Mouse (Mus musculus) embryonic facial prominence, embryonic 14.5 days (tissue): ENCODE results near the gene Ppm1m. TPM values are rescaled to one million over a fixed set of nuclear protein-coding genes. Genes with fewer than 3 reads are reported as not detected.
A peak's percentile ranks its signal among the peaks of the same experiment; 100 is the strongest.

Experiments used
- ATAC-seq: fragments of 200-750 bp; cut with Nextera tagmentation; 2 replicates; pipeline ENCODE4 v1.8.0; 2017; ENCODE audit warnings: low read depth, moderate number of reproducible peaks, moderate TSS enrichment
- DNase-seq: peaks from one replicate; pipeline ENCODE4 v3.0.0-alpha.2; 2015; ENCODE audit warnings: low spot score
- H3K27ac ChIP-seq: fragments of 300-500 bp; sonication (generic); replicated peaks from 2 replicates; pipeline ENCODE4 v1.5.1; 2014; ENCODE audit warnings: low read depth, mild to moderate bottlenecking, low read length, moderate library complexity
- H3K27me3 ChIP-seq: fragments of 300-500 bp; sonication (generic); replicated peaks from 2 replicates; pipeline ENCODE4 v1.6.1; 2014; ENCODE audit warnings: low read length; ENCODE audit not compliant: control insufficient read depth, insufficient read depth
- H3K36me3 ChIP-seq: fragments of 300-500 bp; sonication (generic); 2 replicates; pipeline ENCODE4 v1.6.1; 2014; ENCODE audit warnings: low read length, mixed read lengths; ENCODE audit not compliant: control insufficient read depth, insufficient read depth
- H3K4me1 ChIP-seq: fragments of 300-500 bp; sonication (generic); 2 replicates; pipeline ENCODE4 v1.6.1; 2014; ENCODE audit warnings: antibody characterized with exemption, low read length; ENCODE audit not compliant: control insufficient read depth, insufficient read depth
- H3K4me2 ChIP-seq: fragments of 300-500 bp; sonication (generic); 2 replicates; pipeline ENCODE4 v1.6.1; 2014; ENCODE audit warnings: low read depth, mild to moderate bottlenecking, low read length, moderate library complexity, mixed read lengths
- H3K4me3 ChIP-seq: fragments of 300-500 bp; sonication (generic); 2 replicates; pipeline ENCODE4 v1.5.1; 2014; ENCODE audit warnings: low read depth, mild to moderate bottlenecking, low read length
- H3K9ac ChIP-seq: fragments of 300-500 bp; sonication (generic); 2 replicates; pipeline ENCODE4 v1.6.1; 2014; ENCODE audit warnings: low read depth, mild to moderate bottlenecking, low read length, moderate library complexity, mixed read lengths
- H3K9me3 ChIP-seq: fragments of 300-500 bp; sonication (generic); 2 replicates; pipeline ENCODE4 v1.6.1; 2016; ENCODE audit warnings: low read length; ENCODE audit not compliant: control insufficient read depth
- whole genome bisulfite sequencing: fragments of 180-500 bp; shearing (Covaris S2); extraction: QIAGEN DNeasy Blood & Tissue Kit; methylation state at CpG from one replicate; pipeline ENCODE4 v1.1.7; 2014; 5-methylcytosine and 5-hydroxymethylcytosine counted together
- polyA plus RNA-seq: library from polyadenylated mRNA; unstranded; fragments of >200 nt; fragmentation: Nextera tagmentation; extraction: Ambion mirVana; gene quantifications from 2 replicates; pipeline ENCODE4 v1.2.1, GENCODE M21; 2014

The Ppm1m gene
- polyA plus RNA-seq, 1 experiment from 2014 or later = 41.3 TPM

DNA sequence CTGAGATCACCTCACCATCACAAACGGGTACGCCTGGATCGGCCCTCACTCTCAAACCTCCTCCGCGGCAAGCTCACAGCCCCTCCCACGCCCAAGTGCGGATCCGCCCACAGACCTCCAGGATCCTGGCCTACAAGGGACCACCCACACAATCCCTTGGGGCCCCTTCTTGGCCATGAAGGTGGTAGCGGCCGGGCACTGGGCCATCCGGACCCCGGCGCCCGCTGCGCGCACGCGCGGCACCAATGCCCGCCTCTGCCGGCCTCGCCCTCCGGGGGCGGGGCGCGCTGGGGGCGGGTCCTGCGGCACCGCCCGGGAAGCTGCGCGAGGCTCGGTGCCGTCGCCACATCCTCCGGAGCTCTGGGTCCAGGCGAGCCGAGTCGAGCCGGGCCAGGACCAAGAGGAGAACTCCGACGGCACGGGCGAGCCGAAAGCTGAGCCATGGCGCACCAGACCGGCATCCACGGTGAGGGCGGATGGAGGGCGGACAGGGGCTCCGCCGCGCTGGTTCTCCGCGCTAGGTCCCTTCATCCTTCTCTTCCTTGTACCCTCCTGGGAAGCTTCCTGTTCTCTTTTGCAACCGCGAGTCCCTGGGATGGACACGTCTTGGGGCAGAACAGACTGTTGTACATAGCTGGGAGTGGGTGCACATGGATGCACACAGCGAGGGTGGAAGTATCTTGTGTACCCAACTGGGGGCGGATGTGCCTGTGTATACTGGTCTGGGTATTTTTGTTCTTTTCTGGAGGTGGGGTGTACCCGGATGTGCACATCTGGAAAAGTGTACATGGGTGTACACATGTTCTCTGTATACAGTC lies 3.5 kb upstream of the Ppm1m start, which contains the start of gene Twf2:
Gene Twf2, plus strand, starts transcription at position 290 of the 818 bp plus-strand sequence.
- 2% methylated on average over 26 of the region's 61 CpGs for WGBS
- Histone ChIP-seq H3K27me3 (no peaks in the 10 kb centered on the region), H3K4me2 (peak within 1 kb of the TSS; percentile 62), H3K9me3 (no peaks in the 10 kb centered on the region), H3K4me1 (peaks cover 20% of the 10 kb centered on the region), H3K4me3 (peak within 1 kb of the TSS; percentile 60), H3K36me3 (0 out of 2 replicates have a peak, but pooled peaks cover 5% of the 10 kb centered on the region), H3K27ac (peak within 1 kb of the TSS; percentile 72), H3K9ac (peak within 1 kb of the TSS; percentile 77)
- ATAC-seq (peak; percentile 93), DNase-seq (peak; percentile 96)

DNA sequence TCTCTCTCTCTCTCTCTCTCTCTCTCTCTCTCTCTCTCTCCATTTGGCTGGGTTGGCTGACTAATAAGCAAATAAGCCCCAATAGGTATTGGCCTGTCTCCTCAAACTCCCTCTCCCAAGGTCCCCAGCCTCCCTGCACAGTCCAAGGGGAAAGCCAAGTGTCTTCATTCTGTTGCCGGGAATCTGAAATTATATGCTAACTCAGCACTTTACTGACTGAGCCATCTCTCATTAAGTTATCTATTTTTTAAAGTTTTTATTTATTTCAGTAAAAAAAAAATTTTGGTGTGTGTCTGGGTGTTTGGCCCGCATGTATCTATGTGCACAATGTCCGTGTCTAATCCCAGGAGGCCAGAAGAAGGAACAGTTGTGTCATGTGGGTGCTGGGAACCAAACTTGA lies 2.3 kb upstream of the Ppm1m start:
- peak overlapping the region; percentile 60; the same call in 1 of the 2 replicates for H3K4me3 ChIP-seq
- H3K36me3 ChIP-seq = peaks cover 3% of the 10 kb centered on the region; the same call in 1 of the 2 replicates
- ATAC-seq = no peak
- H3K9me3 ChIP-seq = no peaks in the 10 kb centered on the region
- DNase-seq = no peak
- H3K27me3 ChIP-seq = no peaks in the 10 kb centered on the region
- peak overlapping the region; percentile 62; the same call in 1 of the 2 replicates for H3K4me2 ChIP-seq
- peaks cover 25% of the 10 kb centered on the region for H3K4me1 ChIP-seq
- 87% methylated on average over 3 of the region's 3 CpGs for WGBS
- no peak overlapping the region for H3K27ac ChIP-seq
- H3K9ac ChIP-seq = no peak overlapping the region

DNA sequence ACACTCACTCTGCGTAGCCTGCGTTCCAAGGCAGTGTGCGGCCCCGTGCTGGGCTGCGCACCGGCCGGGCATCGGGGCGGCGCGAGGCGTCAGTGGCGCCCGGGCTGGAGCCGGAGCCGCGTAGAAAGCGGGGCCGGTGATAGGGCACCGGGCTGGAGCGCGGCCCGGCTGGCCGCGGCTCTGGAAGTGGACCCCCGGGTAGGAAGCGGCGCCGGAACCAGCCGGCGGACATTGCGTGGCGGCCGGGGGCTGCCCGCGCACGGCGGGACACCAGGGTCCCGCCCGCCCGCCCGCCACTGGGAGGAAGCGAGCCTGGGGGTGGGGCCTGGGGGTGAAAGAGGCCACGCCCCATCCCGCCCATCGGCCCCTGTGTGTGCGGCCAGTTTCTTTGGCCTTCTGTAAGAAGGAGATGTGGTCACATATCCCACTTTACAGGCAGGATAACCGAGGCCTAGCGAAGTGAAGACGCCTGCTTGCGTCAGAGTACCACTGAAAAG lies 536 bp downstream of the Ppm1m start:
- H3K4me3 ChIP-seq = peak overlapping the region; percentile 66
- no peaks in the 10 kb centered on the region for H3K9me3 ChIP-seq
- peak; percentile 81 for DNase-seq
- 0% methylated on average over 27 of the region's 51 CpGs for WGBS
- peak overlapping the region; percentile 44; the same call in 1 of the 2 replicates for H3K27ac ChIP-seq
- peaks cover 20% of the 10 kb centered on the region for H3K4me1 ChIP-seq
- no peaks in the 10 kb centered on the region for H3K27me3 ChIP-seq
- H3K4me2 ChIP-seq = peak overlapping the region; percentile 73
- ATAC-seq = peak; percentile 51
- H3K9ac ChIP-seq = peak overlapping the region; percentile 82
- peaks cover 21% of the 10 kb centered on the region for H3K36me3 ChIP-seq

DNA sequence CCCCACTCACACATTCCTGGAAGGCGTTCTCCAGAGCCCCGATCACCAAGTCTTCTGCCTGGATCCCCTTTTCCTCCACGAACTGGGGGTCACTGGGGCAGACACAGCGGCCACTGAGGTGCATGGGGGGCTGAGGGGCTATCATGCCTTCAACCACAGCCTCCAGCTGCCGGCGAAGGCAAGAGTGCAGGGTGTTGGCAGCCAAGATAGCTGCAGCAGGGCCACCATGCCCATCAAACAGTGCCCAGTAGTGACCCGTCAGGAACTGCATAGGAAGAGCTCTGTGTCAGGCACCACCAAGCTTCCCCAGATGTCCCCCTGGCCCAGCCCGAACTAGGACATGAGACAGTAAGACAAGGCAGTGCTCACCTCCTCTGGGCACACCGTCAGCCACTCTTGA lies 1.8 kb downstream of the Ppm1m start:
- no peak overlapping the region; the same call in 1 of the 2 replicates for H3K4me3 ChIP-seq
- DNase-seq (no peak), ATAC-seq (no peak)
- H3K9ac ChIP-seq = no peak overlapping the region
- peaks cover 27% of the 10 kb centered on the region for H3K36me3 ChIP-seq
- WGBS = 89% methylated on average over 9 of the region's 9 CpGs
- peak overlapping the region; percentile 73; the same call in 1 of the 2 replicates for H3K4me2 ChIP-seq
- no peak overlapping the region for H3K27ac ChIP-seq
- H3K27me3 ChIP-seq = no peaks in the 10 kb centered on the region
- H3K9me3 ChIP-seq = no peaks in the 10 kb centered on the region
- peaks cover 14% of the 10 kb centered on the region for H3K4me1 ChIP-seq

DNA sequence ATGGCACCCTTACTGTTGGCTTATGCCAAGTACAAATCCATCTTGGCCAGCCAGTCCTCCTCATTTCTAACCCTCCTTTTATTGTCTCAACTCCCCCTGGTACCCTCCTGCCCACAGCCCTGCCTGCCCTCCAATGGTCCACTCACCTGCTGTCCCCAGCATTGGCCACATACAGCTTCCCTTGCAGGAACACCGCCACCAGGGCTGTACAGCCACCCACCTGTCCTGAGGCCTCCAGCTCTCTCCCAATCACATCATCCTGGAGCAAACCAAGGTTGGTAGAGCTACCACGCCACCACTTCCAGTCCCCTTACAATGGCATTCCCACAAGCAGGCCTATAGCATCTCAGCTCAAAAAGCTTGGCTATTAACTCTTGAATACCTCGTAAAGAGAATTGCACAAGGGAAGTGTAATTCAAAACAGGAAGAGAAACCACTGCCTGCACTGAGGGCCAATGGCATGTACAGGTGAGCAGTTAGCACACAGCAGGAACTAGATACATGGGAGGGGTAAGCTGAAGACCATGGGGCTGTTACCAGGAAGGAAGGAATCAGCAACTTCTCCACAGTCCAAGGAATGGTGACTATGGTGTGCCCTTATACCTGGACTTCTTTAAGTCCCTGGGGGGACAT lies 2.3 kb downstream of the Ppm1m start:
- Histone ChIP-seq H3K4me2 (no peak overlapping the region), H3K36me3 (peaks cover 32% of the 10 kb centered on the region), H3K27ac (no peak overlapping the region), H3K9me3 (no peaks in the 10 kb centered on the region), H3K9ac (no peak overlapping the region), H3K27me3 (no peaks in the 10 kb centered on the region), H3K4me1 (peaks cover 11% of the 10 kb centered on the region), H3K4me3 (no peak overlapping the region)
- DNase-seq (no peak), ATAC-seq (no peak)
- 83% methylated on average over 3 of the region's 3 CpGs for WGBS

- no peak overlapping the region for H3K4me2 ChIP-seq
- DNase-seq (no peak), ATAC-seq (no peak)
- H3K9me3 ChIP-seq = no peaks in the 10 kb centered on the region
- H3K4me3 ChIP-seq = no peak overlapping the region
- peaks cover 47% of the 10 kb centered on the region for H3K36me3 ChIP-seq
- peaks cover 10% of the 10 kb centered on the region; the same call in 1 of the 2 replicates for H3K4me1 ChIP-seq
- H3K27me3 ChIP-seq = no peaks in the 10 kb centered on the region
- H3K27ac ChIP-seq = no peak overlapping the region
- no peak overlapping the region for H3K9ac ChIP-seq
- WGBS = 83% methylated on average over 8 of the region's 8 CpGs
Measured at GRCm38 (mm10) chr9:106195693-106196092, 3.9 kb downstream of the Ppm1m start.

GRCm38 (mm10) chr9:106193930-106194807 lies 5.4 kb downstream of the Ppm1m start:
- Histone ChIP-seq H3K27me3 (no peaks in the 10 kb centered on the region), H3K4me1 (peaks cover 10% of the 10 kb centered on the region; the same call in 1 of the 2 replicates), H3K4me3 (no peak overlapping the region), H3K36me3 (peaks cover 62% of the 10 kb centered on the region), H3K9me3 (no peaks in the 10 kb centered on the region), H3K9ac (no peak overlapping the region), H3K4me2 (no peak overlapping the region), H3K27ac (no peak overlapping the region)
- no peak for ATAC-seq
- 84% methylated on average over 8 of the region's 8 CpGs for WGBS
- DNase-seq = no peak

DNA sequence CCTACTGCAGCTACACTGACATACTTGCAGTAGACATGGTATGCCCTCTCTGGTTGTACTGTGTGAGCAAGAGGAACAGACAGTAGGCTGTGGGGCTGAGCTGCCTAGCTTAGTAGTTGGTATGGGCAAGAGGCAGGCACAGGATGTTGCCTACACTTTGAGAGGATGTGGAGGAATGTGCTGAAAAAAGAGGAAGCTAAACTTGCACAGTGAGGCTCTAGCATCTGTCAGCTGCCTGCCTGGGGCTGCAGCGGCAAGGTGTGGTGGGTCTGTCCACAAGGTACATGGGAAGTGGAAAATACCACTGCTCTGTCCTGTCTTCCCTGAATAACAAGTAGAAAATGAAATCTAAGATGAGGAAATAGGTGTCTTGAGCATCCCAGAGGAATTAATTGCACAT lies 6.5 kb downstream of the Ppm1m start:
- 82% methylated on average over 1 of the region's 1 CpGs for WGBS
- no peaks in the 10 kb centered on the region for H3K9me3 ChIP-seq
- no peak for ATAC-seq
- no peak overlapping the region for H3K27ac ChIP-seq
- H3K4me3 ChIP-seq = no peak overlapping the region
- no peak for DNase-seq
- H3K36me3 ChIP-seq = peaks cover 74% of the 10 kb centered on the region
- no peaks in the 10 kb centered on the region for H3K27me3 ChIP-seq
- H3K4me2 ChIP-seq = no peak overlapping the region
- H3K9ac ChIP-seq = no peak overlapping the region
- peaks cover 4% of the 10 kb centered on the region; the same call in 1 of the 2 replicates for H3K4me1 ChIP-seq
